Mouse (Mus musculus) testis, postnatal 10 days (tissue): ENCODE results near the gene Hoxd12.
A peak's percentile ranks its signal among the peaks of the same experiment; 100 is the strongest.

Source experiments
- DNase-seq: peaks from one replicate; pipeline ENCODE4 v3.0.0; 2021; ENCODE audit warnings: low spot score

Hoxd12 gene

DNA sequence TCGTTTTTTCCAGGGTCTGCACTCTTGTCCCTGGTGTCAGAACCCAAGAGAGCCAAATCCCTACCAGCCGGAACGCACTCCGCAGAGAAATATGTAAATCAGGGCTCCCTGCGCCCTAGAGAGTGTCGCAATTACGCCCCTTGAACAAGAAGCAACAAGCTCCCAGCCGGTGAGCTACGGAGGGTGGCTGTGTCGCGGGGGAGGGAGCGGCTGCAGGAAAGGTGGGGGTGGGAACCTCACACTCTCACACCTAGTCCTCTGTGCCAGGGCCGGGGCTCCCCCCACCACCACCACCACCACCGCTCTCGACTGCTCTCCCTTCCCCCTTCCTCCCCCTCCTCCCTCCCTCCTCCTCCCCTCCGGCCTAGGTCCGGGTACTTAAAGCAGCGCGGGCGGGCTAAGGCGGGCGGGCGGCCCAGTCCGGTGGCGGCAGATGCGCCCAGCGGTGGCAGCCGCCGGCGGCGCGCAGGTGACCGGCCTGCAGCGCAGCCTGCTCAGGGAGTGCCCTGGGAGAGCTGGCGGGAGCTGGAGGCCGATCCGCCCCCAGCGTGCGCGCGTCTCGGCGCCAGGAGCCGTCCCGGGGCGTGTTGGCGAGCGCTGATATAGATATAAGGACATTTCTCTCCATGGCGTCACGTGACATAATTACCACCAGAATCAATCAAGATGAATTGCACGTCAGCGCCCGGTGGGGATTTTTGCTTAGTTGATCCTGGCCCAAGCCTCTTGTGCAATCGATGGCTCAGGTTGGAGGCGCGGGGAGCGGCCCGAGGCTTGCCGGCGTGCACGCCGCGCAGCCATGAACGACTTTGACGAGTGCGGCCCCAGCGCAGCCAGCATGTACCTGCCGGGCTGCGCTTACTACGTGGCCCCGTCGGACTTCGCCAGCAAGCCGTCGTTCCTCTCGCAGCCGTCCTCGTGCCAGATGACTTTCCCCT is 7.0 kb downstream of the Hoxd12 start:
- DNase-seq, result no peak

DNA sequence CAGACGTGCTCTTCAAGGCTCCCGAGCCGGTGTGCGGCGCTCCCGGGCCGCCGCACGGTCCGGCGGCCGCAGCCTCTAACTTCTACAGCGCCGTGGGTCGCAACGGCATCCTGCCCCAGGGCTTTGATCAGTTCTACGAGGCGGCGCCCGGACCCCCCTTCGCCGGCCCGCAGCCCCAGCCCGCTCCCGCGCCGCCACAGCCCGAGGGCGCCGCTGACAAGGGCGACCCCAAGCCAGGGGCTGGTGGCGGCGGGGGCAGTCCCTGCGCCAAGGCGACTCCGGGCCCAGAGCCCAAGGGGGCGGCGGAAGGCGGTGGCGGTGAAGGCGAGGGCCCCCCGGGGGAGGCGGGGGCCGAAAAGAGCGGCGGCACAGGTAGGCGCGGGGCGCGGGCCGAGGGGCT is 8.0 kb downstream of the Hoxd12 start:
- DNase-seq, result no peak

DNA sequence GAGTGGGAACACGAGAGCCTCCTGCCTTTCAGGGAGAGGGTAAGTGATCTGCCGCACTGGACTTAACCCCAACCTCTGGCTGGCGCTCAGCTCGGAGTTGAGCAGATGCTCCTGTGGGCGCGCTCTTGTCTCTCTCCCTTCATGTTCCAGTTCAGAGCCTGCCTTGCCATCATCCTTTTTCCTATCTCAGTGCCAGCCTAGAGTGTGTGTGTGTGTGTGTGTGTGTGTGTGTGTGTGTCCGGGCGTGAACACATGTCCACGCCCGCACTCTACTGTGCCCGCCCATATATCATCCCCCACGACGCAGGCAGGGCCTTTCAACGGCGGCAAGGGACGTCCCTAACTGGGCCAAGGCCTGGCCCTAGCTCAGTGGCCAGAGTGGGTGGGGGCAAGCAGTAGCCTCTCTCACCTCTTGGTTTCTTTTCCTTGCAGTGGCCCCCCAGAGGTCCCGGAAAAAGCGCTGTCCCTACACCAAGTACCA is 8.7 kb downstream of the Hoxd12 start:
- no peak for DNase-seq

DNA sequence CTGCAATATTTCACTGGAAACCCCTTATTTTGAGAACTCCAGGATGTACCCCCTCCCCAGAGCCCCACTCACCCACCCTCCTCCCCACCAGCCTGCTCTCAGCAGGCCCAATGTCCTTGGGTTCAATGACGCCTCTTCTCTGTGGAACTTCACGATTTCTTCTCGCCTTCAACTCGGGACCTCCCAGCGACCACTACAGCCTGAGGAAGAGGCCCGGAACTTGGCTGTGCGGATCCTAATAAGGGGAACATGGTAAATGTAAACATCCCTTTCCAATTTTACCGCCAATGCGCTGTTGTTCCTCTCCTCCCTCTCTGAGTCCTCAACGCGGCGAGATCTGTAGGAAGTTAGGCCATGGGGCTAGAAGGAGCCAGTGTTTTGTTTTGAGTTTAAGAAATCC is 9.3 kb downstream of the Hoxd12 start:
- no peak for DNase-seq

DNA sequence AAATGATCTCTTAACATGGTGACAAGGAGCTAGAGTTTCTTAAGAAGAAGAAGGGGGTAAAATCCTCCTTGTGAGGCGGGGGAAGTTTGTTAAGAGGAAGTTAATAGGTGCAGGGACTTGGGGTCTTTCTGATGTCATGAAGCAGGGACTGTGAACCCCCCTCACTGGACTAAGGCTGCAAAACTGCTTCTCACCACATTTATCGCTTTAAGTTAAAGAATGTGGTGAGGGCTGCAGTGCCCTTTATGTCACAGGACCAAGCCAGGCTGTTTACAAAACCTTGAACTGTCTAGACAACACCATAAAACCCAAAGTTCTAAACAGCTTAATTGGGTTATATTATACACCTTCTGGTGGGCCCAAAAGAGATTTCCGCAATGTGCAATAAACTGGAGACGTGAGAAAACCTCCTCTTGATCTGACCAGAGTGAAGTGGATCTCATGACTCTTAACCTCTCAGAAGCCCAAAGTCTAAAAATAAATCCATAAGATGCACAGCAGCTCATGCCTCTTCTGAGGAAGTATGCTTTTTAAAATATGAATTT is 10.3 kb downstream of the Hoxd12 start:
- no peak for DNase-seq

DNA sequence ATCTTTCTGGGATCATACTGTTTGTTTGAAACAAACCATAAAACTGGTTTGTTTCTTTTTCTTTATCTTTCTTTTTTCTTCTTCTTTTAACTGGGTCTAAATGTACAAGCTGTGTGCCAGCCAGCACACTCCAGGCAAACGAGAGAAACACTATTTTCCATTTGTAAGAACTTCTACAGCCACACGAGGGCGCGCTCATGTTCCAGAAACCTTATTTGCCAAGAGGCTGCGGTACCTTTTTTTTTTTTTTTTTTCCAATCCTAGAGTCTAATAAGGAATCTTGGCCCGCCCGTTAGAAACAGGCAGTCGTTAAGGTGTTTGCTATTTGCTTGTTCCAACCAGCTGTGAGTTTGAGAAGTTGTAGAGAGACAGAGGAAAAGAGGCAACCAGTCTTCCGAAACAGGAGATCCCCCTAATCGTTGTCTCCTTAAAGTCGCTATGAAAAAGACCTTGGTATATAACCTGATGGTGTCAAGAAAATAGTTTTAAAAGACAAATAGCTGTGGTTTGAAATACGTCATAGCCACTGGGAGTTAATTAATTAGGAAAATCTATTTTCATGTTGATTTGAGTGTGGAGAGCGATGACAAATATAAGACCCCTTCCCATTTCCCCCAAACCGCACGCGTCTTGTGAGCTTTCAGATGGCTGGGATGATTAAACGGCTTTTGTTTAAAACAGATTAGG is 11.6 kb downstream of the Hoxd12 start:
- DNase-seq, result peak; percentile 83

DNA sequence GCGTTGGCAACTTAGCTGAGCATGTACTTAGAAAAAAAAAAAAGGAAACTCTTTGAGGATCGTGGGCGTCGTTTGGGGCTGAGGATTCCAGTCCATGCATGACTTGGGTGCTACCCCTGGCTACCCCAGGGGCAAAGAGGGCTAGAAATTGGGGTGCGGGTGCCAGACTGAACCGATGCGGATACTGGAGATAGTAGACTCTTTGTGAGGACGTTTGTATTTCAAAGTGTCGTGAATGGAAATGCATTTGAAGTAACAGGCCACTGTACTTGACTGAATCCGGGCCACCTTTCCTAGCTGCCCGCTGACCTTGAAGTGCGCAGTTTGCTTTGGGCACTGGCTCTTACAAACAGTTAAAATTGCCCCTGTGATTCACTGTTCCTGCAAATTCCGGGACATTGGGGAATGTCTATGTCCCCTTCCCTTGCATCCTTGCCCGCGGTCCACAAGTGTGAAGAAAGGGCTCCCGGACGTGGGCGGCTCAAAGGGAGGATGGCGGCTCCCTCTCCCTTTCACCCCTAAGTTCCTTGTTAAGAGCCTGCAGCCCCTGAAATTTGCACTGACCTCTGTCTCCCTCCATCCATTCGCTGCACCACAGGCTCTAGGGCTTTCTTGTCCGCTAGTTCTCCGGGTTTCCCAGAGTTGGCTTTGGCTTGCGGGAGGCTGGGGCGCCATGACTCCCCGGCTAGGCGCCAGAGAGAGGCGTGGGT is 12.3 kb downstream of the Hoxd12 start:
- DNase-seq, result no peak

DNA sequence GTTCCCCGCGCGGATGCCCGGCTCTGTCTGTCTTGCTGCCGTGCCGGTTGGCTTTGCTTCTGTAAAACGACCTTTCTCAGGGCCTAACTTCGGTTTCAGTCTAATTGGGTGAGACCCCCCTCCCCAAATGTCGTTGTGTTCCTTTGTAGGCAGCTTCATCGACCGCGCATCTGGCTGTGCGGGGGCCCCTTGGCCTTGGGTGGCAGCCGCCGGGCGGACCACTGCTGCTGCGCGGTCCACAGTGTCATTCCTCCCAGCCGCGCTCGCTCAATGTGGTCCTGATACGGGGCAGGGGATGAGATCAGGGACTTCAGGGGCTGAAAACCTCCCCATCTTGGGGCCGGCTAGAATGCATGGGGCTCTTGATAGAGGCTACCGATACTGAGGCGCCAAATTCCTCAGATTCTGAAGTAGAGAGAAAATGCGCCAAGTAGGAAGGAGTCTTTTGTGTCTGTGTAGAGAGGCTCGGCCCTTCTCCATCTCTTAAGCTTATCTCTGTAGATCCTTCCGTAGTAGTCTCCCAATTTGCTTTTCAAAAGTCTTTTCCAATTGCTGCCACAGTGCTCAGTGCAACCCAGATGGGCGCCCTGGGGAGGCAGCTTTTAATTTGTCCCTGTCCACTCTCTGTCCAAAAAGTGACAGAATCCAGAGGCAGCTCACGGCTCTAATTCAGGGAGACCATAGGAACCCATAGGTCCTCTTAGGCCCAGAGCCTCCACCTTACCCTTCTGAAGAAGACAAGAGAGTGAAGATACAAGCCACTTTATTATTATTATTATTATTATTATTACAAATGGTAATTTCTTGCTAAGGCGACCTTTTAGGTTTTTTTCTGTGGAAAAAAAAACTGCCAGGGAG is 13.1 kb downstream of the Hoxd12 start:
- DNase-seq, result no peak

DNA sequence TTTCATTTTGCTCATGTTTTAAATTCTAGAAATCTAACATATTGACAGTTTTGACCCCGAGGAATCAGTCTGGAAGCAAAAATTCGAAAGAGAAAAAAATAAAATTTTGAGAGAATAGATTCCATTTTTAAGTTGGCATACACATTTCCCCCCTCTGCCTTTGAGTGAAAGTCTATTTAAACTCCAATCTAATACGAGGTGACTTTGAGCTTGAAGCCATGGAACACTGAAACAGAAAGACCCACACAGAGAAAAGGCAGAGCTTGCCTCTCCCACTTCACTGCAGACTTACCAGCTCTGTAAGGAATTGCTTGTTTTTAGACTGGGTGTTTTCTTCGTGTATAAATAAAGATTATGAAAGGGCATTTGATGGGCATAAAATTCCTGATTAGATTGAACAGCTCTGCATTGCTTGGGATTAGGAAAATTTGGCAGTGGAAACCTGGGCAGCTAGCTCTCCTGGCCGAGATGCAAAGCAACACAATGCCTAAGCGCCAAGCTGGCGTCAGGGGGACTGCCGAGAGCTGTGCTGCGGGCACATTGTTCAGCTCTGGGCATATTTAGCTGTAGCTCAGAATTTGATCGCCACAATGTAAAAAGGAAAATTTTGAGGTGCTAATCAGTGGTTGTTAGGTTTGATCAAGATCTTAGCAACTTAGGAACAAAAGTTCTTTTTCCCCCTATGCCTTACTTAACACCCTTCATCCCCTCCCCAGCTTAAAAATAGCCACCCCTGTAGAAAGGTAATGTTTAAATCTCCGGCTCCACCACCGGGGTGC is 14.2 kb downstream of the Hoxd12 start:
- DNase-seq, result no peak

DNA sequence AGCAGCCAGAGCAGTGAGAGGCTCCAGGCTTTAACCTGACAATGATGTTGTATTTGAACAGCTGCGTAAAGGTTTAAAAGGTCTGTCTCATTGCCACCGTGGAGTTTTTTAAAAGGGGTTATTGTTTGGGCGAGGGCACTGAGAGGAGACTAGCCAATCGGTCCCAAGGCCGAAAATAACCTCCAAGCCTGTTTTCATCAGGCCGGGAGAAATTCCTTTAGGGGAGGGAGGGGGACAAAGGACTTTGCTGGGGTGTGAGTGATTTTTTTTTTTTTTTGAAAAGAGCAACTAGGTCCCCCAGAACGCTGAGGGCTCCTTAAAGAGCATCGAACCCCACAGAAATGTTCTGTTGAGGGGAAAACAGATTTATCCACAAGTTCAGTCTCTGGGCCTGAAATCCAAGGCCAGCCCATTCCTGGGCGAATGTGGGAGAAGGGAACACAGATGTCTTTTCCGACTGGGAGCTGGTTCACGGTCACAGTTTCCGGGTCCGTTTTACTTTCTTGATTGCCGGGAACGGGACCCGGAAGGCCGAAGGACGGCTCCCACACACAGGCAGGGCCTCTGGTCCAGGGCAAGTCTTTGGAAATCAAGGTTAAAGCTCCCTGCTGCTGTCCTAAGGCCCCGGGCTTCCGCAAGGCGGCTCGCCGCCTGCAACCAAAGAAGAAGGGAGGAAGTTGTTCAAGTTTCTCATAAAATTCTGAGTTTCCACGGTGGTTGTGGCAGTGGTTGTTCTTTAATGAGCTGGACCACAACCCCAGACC is 14.9 kb downstream of the Hoxd12 start:
- DNase-seq, result no peak

DNA sequence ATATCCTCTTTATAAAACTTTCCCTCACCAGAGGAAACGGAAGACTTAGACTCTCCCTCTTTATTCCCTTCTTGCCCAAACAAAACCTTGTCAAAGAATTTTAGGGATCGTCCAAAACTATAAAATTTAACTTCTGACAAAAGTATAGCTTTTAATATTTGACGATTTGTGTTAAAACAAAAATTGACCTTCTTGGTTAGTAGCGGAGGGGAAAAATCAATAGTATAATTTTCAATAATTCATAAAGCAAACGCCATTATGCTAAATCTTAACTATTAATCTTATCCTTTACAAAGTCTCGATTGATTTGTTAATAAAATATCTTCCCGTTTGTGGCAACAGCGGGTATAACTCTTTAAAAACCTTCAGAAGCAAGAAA is 15.5 kb downstream of the Hoxd12 start:
- DNase-seq, result no peak

DNA sequence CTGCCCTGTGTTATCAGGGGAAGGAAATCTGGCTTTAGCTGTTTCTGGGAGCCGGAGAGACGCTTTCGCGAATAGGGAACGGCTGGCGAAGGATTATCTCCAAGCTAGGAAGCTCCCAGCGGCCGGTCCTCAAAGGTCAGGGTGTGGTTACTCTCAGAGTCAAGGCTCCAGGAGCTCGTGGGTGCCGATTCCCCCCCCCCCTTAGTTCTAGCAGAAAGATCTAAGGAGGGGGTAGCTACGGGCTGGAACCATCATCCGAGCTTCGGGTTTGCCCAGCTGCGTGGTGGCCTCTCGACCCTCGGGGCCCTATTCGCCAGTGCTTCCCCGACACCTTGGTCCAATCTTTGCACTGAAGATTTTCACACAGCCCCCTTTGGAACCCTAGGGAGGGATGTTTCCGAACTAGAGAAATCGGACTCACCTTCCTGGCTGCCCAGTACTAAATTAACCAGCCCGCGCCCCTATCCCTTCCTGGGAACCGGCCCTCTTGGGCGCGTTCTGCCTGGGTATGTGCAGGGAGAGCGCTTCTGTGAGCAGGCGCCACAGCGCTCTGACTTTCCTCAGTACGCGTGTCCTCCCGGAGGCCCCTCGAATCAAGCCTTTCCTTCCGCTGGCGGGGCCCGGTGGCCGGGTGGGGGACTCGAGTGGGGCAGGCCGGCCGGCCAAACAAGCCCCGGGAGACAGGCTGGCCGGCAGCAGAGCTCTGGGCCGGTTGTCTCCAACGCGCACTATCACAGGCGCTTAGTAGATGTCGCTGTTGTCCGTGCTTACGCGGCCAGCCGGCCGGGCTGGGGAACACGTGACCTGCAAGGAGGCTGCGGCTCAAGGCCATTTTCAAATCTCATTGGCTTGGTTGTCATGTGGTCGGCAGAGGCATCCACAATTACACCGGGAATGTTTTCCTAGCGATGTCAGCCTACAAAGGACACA is 16.5 kb downstream of the Hoxd12 start, which contains the start of gene Hoxd10:
TSS of gene Hoxd10 (plus strand) at position 903 of the 930 bp plus-strand sequence.
- peak; percentile 81 for DNase-seq

DNA sequence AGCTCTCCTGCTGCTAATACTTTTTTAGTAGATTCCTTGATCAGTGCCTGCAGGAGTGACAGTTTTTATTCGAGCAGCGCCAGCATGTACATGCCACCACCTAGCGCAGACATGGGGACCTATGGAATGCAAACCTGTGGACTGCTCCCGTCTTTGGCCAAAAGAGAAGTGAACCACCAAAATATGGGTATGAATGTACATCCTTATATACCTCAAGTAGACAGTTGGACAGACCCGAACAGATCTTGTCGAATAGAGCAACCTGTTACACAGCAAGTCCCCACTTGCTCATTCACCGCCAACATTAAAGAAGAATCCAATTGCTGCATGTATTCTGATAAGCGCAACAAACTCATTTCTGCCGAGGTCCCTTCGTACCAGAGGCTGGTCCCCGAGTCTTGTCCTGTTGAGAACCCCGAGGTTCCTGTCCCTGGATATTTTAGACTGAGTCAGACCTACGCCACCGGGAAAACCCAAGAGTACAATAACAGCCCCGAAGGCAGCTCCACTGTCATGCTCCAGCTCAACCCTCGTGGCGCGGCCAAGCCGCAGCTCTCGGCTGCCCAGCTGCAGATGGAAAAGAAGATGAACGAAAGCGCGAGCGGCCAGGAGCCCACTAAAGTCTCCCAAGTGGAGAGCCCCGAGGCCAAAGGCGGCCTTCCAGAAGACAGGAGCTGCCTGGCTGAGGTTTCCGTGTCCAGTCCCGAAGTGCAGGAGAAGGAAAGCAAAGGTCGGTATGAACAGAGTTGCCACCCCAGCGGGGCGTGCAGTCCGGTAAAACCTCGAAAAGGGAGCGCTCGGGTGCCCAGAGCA is 17.4 kb downstream of the Hoxd12 start:
- no peak for DNase-seq

DNA sequence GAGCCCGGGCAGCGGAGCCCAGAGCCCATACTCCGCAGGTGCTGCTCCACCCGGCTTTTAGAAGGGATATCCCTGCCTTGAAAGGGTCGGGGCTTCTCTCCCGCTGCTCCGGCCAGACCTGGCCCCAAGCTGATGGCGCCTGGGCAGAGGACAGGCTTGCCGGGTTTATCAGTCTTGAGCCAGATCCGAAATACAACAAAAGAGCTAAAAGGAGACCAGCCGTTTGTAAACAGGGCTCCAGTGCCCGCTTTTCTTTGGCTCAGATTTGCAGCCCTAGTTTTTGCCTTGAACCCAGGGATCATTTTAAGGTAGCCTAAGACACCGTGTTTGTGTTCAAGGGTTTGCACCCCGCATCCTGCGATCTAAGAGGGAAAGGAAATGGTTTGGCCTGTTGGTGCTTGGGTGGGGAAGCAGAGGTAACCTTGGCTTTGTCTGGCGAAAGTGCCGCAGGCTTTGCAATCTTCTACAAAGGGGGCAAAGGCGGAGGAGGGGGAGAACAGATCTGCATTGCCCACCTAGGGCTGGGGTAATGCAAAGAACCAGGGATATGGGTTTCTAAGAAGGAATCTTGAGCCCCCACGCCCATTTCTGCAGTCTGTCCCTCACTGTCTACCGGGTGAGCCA is 18.1 kb downstream of the Hoxd12 start:
- DNase-seq, result no peak

DNA sequence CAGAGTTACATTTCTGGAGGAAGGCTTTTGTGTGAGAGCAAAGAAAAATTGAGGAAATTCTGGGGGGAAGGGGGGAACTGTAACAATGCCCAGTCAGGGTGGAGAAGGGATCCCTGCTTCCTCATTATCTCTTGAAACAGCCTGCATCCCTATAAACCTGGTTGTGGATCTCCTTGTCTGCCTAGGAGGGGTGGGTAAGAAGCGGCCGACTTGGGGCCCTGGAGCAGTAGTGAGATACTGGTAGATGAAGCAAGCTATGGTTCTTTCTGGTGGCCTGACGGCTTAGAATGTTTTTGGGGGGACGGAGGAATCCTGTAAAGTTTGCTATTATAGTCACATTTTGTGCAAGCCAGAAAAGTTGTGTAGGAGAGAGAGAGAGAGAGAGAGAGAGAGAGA is 18.6 kb downstream of the Hoxd12 start:
- no peak for DNase-seq

DNA sequence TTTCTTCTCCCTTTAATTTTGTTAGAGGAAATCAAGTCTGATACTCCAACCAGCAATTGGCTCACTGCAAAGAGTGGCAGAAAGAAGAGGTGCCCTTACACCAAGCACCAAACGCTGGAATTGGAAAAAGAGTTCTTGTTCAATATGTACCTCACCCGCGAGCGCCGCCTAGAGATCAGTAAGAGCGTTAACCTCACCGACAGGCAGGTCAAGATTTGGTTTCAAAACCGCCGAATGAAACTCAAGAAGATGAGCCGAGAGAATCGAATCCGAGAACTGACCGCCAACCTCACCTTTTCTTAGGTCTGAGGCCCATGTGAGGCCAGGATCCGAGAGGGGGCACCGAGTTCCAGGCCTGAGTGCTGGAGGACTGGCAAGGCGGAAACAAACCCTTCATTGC is 19.3 kb downstream of the Hoxd12 start:
- DNase-seq, result peak; percentile 75

DNA sequence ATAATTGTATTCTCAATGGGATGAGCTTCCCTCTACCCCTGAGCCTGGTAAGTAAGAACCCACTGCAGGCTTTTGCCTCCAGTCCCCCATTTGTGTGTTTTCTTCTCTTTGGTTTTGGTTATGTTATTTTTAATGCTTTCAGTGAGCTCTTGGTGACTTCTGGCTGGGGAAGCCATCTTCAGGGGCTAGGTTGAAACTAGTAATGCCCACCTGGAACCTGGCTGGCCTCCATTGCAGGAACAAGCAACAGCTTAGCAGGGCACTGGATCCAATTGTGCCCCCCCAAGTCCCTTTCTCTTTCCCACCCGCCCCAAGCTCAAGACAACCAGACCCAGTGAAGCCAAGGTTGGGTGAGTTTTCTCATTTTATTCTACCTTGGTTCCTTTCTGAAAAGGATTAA is 20.6 kb downstream of the Hoxd12 start:
- no peak for DNase-seq
